In the genomic region with DNA sequence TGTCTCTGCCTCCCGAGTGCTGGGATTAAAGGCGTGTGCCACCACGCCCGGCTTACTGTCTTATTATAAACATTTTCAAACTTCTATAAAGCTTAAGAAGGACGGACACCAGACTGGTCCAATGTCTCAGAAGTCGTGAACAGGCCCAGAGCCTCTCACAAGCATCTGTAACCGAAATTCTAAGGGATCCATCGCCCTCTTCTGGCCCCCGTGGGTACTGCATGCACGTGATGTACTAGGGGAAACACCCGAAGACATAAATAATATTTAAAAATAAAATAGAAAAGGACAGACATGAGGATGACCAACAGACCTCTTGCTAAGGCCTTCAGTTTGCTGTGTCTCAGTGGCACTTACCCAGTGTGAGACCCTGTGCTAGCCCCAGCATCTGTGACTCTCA, we compare ENCODE assay signal across 9 mouse cellular contexts. TPM values are rescaled to one million over a fixed set of nuclear protein-coding genes. Genes with fewer than 3 reads are reported as not detected.
DNase-seq lines count a peak whose midpoint lies in the region; ATAC-seq and TF ChIP-seq lines count a peak whose summit lies in the region.
"Had no signal": no experiment of that assay in that cellular context is flagged by ENCODE, and none has a peak within 500 bp of the region (broad histone marks: within the 10 kb centered on the region; RNA-seq: fewer than 3 reads in every experiment).

No protein-coding gene starts in this region.

- ATAC-seq in frontal cortex, adult (ENCODE audit: low TSS enrichment) = no peak

- DNase-seq in layer of hippocampus, adult 2 months (ENCODE audit: low spot score in 2 of 2) = no peak
- no peak for DNase-seq in layer of hippocampus, adult 18-20 months (ENCODE audit: low spot score in 2 of 2)
- peak; percentile 79 for DNase-seq in ES-CJ7 (ENCODE audit: low read depth, low spot score)
- peak; percentile 23 for DNase-seq in spleen, adult 12 weeks (ENCODE audit: low spot score)
- no peak for DNase-seq in gastrocnemius, postnatal 14 days
- DNase-seq in gastrocnemius, postnatal 4 days (ENCODE audit: low spot score in 2 of 2) = no peak

- intact Hi-C loops in gastrocnemius, postnatal 14 days (cut with DNase I; ENCODE audit: low total_unique reads) = loop anchor here (10.0 kb wide), 1 partner anchor 80 kb away; no protein-coding TSS in a partner anchor

- no peak overlapping the region for H3K4me3 ChIP-seq in layer of hippocampus, adult 2 months
- no peak overlapping the region for H3K4me3 ChIP-seq in bone marrow, adult 2 months (replicated peaks; ENCODE audit: control insufficient read depth, low read depth, low read length)
- H3K4me3 ChIP-seq: heart, embryonic 13.5 days had no signal

- peak; percentile 65 for TF ChIP-seq CTCF in layer of hippocampus, adult 2 months (conservative IDR thresholded peaks at IDR 0.05)
- peak; percentile 52; the same call in 1 of the 2 replicates for TF ChIP-seq CTCF in bone marrow, adult 2 months (IDR thresholded peaks at IDR 0.05; ENCODE audit: control insufficient read depth, insufficient read depth, low read length)

- WGBS in bone marrow, adult 2 months = 75% methylated on average over 11 of the region's 11 CpGs

- H3K27ac ChIP-seq in layer of hippocampus, adult 2 months = no peak overlapping the region
- H3K27ac ChIP-seq in bone marrow, adult 2 months (ENCODE audit: control insufficient read depth, insufficient read depth, low read depth, low read length, poor library complexity) = no peak overlapping the region
- H3K27ac ChIP-seq: heart, embryonic 13.5 days had no signal

- no peak for TF ChIP-seq POLR2A in bone marrow, adult 2 months (IDR thresholded peaks at IDR 0.05; ENCODE audit: borderline replicate concordance, control insufficient read depth, low read depth, low read length)

- no peaks in the 10 kb centered on the region; the same call in 1 of the 2 replicates for H3K4me1 ChIP-seq in bone marrow, adult 2 months (ENCODE audit: control insufficient read depth, insufficient read depth, low read length)
- H3K4me1 ChIP-seq: heart, embryonic 13.5 days had no signal

RNA-seq across cellular contexts. Expression of a gene that starts 51.8 kb away (rescaled TPM):
- total RNA-seq in layer of hippocampus, adult 2 months (2021) = 10 to 100 TPM; 81.6 to 91.1 TPM
- total RNA-seq in layer of hippocampus, adult 18-20 months (2021) = 10 to 100 TPM; 76.7 to 78.0 TPM
- polyA plus RNA-seq in bone marrow, adult 2 months (2011; ENCODE audit: insufficient read depth, insufficient read length, low replicate concordance, missing spikeins) = 10.8 and 18.2 TPM in 2 replicates
- total RNA-seq in gastrocnemius, postnatal 14 days (2021) = 10 to 100 TPM; 22.0 to 26.6 TPM
- 10 to 100 TPM; 48.3 to 52.7 TPM for total RNA-seq in gastrocnemius, postnatal 4 days (2021)

Comparison
In these comparisons a context has a peak if more than half of its experiments do, and no peak if none do; other contexts are left out.
1. DNase-seq: peak in ES-CJ7 (single experiment) and spleen, adult 12 weeks (single experiment); none in layer of hippocampus, adult 2 months (0 of 2), layer of hippocampus, adult 18-20 months (0 of 2), gastrocnemius, postnatal 14 days (single experiment) and gastrocnemius, postnatal 4 days (0 of 2).